Mouse (Mus musculus): ENCODE data around the gene Gm6685.
"Not testable (repeated sequence)": the region's sequence is repeated elsewhere in the genome, so short reads cannot be mapped to it uniquely, and the experiment has no call there.

DNA sequence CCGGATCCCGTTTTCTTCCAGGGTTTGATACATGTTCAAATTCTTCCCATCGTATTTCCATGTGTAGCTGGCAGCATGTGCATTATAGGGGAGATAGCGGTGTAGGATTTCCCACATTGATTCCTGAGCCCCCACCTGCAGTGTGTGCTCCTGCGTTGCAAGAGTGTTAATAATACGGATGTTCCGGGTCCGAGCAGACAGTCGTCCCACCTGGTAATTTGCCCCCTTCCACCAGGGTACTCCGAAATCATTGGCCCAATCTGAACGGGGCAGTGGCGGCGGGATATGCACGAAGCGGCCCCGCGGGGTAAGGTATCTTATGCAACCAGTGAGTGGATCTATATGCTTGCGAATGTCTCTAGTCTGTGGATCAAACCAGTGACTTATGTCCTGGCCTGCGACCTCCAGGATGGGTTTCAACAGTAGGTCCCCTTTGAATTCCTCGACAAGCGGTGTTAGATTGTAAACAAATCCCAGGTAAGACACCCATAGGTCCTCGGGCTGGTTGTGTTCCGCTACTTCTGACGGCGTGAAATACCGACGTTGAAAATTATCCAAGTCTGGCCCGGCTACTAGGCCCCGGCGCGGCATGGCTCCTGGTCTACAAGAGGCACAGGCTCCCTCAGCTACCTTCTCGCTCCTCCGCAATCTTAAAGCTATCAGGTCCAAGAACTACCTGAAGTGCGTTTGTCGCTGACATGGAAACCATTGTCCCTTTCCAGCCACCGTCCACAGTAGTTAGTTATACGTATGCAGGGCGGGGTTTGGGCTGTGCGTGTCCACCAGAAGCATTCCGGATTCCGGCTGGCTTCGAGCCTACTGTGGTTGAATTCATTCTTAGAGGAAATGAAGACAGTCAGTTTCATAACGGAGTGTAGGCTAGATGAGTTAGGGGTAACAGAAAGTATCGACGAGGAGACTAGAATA lies at the start of gene Gm6685:
- TF ChIP-seq POLR2A (IDR thresholded peaks at IDR 0.05; ENCODE audit: borderline replicate concordance, extremely low read depth, insufficient read depth, insufficient read length, poor library complexity, severe bottlenecking); CTCF (IDR thresholded peaks at IDR 0.05; ENCODE audit: borderline replicate concordance, extremely low read depth, insufficient read depth, insufficient read length): not testable (repeated sequence)

Data from brain, embryonic 14.5 days (tissue).